Mouse (Mus musculus): ENCODE data around the gene Snap23. TPM values are rescaled to one million over a fixed set of nuclear protein-coding genes. Genes with fewer than 3 reads are reported as not detected.
"Not testable (repeated sequence)": the region's sequence is repeated elsewhere in the genome, so short reads cannot be mapped to it uniquely, and the experiment has no call there.

Snap23 gene
- total RNA-seq (2021): 10 to 100 TPM; 46.6 to 47.3 TPM
- long read RNA-seq, experiment 1, transcript Snap23-203 (9 exons, 2,730 nt): major isoform, 32 of 46 reads
- long read RNA-seq, experiment 1, transcript Snap23-202 (8 exons, 2,723 nt): minor isoform, 9 of 46 reads
- long read RNA-seq, experiment 1, partial matches to known transcripts: 1 of 46 reads
- long read RNA-seq, experiment 1, other reads (novel, unspliced or antisense): 4 of 46 reads
- long read RNA-seq, experiment 2, transcript Snap23-203 (9 exons, 2,730 nt): major isoform, 26 of 35 reads
- long read RNA-seq, experiment 2, partial matches to known transcripts: 2 of 35 reads
- long read RNA-seq, experiment 2, other reads (novel, unspliced or antisense): 3 of 35 reads

DNA sequence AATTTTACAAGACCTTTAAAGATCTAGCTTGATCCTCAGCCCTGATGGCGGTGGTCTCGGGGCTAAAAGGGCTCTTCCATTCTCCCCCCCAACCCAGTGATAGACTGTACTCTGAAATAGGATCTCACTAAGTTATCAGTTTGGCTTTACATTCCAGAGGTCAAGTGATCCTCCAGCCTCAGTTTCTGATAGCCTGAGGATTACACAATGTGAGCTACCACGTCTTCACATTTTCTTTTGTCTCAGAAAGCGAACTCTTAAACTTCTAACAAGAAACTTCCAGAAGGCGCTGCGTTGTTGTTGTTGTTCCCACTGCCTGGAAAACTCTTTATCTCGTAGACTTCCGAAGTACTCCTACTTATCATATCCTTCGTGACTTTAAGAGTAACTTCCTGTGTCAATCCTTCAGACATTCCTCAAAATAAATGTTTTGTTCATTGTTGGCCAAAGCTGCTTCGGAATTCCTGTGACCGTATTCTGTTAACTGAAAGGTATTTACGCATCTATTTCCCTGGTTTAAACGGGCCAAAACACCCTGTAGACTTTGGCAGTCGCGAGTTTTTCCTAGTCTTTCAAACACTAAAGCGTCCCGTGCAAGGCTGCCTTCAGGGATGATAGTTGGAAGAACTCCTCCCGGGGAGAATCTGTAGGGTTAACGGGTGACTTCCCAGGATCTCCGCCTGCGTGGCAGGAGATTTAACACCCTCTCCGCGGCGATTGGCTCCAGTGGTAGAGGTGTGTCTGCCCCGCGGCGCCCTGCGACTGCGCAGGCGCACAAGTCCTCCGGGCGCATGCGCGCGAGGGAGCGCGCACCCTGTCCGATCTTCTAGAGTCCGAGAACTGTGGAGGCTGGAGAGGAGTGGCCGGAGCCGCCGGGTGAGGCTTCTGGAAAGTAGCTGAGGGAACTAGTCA lies at the start of gene Snap23:
Snap23 (plus strand) TSS at position 786 of the 912 bp plus-strand sequence.
- DNase-seq (ENCODE audit: low spot score): peak; percentile 94

DNA sequence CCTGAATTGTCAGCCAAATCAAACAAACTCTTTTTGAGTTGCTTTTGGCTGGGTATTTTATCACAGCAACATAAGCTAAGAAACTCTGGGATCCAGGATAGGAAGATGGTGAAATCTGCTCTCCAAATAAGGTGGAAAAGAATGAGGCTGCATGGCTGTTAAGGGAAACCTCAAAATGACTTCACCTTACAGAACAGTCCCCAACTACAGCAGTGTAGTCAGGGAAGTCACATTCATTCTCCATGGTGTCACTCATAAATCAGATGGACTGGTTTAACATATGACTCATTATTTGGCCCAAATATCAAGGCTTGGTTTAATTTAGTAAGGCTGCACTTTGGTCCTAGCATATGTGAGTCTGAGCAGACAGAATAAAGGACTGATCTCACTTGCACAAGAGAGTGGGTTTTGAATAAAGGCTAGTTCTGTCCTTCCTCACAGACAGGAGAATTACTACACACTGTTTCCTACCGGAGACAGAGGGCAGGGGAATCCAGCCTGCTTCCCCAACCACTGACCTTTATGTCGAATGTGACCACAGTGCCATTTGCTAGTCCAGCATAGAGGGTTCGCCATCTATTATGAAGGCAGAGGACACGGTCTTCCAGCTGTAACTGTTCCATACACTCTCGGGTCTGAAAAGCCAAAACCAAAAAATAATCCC lies 48.8 kb upstream of the Snap23 start:
- DNase-seq (ENCODE audit: low spot score): peak; percentile 18

DNA sequence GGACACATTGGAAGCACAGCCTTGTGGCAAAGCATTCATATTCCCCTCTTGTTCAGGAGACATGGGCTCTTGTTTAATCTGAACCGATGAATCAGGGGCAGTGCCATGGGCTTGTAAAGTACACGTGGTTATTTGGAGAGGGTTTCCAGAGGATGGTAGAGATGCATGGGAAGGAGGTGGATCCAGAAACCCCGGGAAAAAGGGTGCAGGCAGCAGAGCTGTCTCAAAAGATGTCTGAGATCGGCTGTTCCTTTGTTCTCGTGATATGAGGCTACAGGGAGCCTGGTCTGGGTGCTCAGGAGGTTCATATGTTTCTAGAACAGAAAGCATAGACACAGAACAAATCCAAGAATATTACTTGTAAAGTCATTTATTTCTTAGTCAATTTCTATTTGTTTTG lies 40.7 kb upstream of the Snap23 start:
- no peak for DNase-seq (ENCODE audit: low spot score)

DNA sequence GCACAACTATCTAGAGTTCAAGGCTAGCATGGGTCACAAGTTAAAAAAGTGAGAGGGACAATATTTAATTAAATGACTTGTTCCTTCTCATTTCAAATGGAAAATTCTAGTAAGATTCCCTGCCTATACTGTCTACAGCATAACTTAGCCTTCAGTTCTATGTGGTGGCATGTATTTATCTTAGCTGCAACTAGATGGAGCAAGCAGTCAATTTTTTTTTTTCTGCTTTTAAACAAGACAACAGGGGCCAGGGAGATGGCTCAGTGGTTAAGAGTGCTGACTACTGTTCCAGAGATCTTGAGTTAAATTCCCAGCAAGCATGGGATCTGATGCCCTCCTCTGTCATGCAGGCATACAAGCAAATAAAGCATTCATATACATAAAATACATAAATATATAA lies 37.9 kb upstream of the Snap23 start:
- DNase-seq (ENCODE audit: low spot score): no peak

DNA sequence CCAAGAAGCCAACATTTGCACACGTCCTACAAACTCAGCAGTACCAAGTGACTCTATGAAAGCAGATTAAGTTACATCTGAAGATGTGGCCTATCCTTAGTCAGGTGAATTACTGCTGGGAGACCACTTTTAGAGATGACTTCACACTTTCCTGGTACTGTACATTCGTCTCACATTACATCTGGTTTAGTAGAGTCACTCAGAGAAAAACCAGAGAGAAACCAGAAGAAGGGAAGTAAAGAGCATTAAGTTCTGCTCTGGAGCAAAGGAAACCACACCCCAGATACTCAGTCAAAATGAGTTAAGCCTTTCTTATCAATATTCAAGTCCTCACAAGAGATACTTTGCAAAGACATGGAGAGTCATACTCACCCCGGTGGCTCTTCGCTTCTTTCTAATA lies 36.2 kb upstream of the Snap23 start:
- DNase-seq (ENCODE audit: low spot score): peak; percentile 31

DNA sequence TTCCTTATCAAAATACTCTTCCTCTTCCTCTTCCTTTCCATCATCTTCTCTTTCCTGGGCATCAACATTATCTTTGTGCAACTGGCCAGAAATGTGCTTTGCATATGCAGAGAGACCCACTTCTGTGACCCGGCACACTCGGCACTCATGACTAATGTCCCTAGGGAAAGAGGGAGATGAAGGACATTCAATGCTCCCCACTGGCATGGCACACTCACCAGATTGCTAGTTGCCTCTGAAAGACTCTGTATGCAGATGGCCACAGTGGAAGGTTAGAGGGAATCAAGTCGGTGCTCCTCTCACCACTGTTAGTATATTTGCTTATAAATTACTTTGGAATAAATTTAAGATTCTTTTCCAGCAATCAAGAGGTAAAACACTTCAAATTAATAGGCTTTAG lies 28.1 kb upstream of the Snap23 start:
- peak; percentile 25 for DNase-seq (ENCODE audit: low spot score)

DNA sequence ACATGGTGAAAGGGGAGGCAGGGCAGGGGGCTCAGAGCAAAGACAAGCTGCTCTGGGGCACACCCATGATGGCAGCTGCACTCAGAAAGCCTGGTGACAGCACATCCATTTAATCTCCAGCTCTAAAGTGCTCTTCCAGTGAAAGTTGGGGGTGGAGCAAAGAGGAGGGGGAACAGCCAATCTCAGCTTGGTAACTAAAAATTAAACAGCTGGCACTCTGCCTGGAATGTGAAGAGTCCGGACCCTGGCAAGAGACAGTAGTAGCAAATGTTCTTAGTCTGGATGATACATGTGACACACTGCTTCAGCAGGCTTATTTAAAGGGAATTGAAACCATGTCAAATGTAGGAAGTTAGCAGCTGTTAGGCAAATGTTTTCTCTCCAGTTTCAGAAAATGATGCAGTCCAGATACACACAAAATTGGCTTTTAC lies 27.7 kb upstream of the Snap23 start:
- DNase-seq (ENCODE audit: low spot score): peak; percentile 94

DNA sequence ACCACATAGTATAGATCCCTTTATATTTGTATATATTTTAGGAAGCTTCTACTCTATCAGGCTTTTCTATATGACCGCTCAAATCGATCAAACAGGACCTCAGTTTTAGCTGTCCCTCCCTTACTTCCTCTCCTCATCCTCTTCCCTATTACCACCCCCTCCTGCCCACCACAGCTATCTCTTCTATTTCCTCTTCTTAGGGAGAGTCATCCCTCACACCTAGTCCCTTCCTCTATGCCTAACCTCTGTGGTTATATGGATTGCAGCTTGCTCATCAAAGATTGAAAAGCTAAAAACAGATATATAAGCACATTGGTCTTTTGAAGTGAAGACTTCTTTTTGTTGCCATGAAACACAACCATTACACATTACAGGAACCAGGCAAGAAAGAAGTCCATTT lies 22.7 kb upstream of the Snap23 start:
- no peak for DNase-seq (ENCODE audit: low spot score)

DNA sequence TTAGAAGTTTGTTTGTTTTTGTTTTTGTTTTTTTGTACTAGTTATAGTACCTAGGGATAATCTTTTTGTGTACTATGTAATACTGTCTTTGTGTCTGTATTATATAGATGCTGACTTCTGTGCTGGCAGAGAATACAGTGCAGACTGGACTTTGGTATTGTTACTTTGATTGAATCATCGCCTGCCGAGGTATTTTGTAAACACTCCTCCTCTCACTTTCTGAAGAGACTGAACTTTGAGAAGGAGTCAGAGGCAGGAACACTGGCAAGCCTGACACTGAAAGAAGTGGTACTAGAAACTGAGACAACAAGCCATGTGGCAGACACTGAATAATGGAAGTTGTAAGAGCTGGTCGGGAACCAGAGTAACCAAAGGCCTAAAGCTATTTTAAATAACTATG lies 10.6 kb upstream of the Snap23 start:
- DNase-seq (ENCODE audit: low spot score): no peak

DNA sequence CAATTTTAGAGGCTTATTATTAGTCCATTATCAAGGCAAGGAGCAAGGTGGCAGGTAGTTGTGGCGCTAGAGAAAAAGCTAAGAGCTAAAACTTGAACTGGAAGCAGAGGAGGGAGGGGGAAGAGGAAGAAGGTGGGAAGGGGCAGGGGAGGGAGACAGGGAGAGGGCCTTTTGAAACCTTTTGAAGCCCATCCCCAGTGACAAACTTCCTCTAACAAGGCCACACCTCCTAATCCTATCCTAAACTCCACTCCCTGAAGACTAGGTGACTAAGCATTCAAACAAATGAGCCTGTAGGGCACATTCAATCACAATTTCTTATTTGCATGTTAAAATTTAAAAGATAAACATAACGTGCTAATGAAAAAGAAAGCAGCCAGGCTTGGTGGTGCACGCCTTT lies 8.7 kb upstream of the Snap23 start:
- DNase-seq (ENCODE audit: low spot score): no peak

DNA sequence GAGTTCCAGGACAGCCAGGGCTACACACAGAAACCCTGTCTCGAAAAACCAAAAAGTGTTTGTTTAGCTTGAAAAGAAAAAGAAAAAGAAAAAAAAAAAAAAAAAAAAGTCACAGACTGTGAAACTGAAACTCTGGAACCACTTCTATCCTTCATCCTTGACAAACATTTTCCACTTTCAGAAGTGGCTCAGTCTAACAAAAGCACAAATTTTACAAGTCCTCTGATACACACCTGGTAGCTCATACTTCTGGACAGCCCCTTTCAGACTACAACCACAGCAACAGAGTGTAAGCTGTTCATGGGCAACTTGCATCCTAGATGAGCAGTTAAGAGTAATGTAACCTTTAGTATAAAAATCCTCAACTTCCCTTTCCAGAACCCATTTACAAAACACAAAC lies 5.9 kb upstream of the Snap23 start:
- DNase-seq (ENCODE audit: low spot score): no peak

DNA sequence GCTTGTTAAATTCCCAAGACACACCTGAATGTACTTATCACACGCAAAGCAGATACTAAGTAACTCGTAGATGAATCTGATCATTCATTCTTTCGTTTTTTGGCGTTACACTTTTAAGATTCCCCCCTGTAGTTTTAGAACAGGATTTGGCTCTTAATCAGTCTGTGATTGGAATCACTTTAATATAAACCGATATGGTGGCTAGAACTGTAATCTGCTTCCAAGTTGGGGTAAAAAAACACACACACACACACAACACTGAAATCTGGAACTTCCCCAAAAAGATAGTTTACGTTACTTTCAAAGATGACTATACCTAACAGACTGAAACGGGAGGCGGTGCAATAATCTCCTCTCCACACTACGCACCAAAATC lies 4.6 kb upstream of the Snap23 start:
- no peak for DNase-seq (ENCODE audit: low spot score)

DNA sequence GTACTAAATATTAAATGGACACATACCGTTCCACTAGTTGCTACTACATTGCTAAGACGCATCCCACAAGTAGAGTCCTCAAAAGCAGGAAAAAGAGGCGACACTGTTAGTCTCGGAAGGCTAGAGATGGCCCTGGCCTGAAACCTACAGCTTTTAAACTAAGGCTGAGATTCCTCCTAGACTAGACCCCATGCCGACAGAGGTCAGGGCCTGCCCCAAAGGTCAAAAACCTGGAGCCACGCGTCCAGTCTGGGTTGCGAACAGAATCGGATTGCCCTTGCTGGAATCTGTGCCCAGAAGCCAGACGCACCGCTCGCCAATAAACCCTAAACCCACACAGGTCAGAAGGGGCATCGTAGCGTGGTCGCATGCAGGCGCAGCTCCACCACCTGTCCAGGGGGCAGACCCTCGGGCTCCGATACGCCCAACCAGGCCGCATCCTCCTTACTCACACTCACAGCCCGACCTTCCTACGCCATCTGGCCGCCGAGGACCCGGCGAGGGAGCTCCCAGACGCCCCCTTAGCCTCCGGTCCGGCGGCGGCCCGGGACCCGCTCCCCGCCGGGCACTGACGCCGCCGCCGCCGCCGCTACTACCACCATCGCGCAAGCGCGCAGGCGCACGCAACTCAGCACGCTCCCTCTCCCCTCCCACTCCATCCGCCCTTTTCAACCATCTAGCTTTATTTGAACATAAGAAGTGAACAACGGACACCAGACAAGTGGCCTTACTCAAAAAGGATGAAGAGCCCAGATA lies 4.1 kb upstream of the Snap23 start, which contains the start of gene Zfp106:
Zfp106 (minus strand) TSS at position 609 of the 756 bp plus-strand sequence.
- peak; percentile 90 for DNase-seq (ENCODE audit: low spot score)

DNA sequence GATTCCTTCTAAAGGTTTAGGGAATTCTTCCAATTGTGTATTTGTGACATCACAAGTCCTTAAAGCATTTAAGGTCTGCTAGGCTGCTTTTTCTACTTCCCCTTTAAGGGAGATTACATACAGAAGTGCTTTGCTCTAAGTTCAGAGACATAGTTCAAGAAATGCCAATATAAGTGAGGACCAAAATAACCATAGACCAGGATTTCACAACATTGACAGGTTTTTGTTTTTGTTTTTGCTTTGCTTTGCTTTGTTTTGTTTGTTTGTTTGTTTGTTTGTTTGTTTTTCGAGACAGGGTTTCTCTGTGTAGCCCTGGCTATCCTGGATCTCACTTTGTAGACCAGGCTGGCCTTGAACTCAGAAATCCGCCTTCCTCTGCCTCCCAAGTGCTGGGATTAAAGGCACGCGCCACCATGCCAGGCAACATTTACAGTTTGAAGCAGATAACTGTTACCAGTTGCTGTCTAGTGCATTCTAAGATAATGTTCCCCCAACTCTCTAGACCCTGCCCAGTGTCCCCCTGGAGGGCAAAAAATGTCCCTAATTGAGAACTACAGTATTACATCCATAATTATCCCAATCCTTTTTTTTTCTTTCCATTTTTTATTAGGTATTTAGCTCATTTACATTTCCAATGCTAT lies 2.8 kb upstream of the Snap23 start:
- DNase-seq (ENCODE audit: low spot score): not testable (repeated sequence)

DNA sequence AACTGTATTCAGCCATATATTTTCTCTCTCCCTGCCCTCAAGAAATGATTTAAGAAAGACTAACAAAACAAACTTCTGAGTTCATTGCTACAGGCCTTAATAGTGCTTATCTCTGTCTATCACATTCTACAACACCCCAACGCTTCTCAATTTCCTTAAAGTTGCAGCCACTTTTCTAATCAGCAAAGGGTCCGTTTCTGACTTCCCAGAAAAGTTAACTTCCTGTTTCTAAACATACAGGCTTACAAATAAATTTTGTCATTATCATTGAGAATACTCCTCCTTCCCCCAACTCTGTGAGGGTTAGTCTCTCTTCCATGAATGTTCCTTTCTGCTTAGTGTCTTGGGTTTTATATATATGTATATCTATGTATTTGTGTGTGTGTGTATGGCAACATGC lies 2.1 kb upstream of the Snap23 start:
- no peak for DNase-seq (ENCODE audit: low spot score)

DNA sequence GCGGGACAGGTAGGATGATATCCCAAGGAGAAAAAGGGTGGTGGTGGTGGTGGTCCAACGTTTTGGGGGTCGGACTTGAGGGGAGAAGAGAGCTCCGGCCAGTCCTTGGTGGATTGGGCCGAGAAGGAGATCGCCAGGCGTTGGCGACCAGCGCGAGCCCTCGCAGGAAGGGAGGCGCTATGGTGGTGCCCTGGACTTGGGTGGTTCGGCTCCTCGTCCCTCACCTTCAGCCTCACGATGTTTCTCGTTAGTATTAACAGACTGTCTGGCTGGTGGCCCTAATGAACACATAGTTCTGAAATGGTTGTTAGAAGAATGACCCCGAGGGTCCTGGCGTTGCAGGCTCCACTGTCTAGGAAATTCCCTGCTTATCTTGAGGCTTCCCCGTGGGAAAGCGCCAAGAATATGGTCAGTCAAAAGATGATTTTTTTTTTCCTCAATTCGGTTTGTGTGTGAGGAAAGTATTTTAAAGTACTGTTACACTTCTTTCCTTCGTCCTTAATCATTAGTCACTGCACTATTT lies 388 bp downstream of the Snap23 start:
- DNase-seq (ENCODE audit: low spot score): no peak

DNA sequence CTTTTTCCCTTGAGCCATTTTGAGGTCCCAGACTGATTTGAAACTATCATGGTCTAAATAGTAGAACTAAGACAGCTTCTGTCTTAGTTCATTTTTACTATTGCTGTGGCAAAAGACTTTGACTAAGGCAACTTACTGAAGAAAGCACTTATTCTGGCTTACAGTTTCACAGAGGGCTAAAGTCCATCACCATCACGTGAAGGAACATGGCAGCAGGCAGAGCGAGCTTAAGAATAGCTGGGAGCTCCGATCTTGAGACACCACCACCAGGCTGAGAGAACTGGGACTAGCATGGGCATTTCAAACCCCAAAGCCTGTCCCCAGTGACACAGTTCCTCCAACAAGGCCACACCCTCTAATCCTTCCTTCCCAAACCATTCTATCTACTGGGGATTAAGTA lies 3.6 kb downstream of the Snap23 start:
- DNase-seq (ENCODE audit: low spot score): no peak

DNA sequence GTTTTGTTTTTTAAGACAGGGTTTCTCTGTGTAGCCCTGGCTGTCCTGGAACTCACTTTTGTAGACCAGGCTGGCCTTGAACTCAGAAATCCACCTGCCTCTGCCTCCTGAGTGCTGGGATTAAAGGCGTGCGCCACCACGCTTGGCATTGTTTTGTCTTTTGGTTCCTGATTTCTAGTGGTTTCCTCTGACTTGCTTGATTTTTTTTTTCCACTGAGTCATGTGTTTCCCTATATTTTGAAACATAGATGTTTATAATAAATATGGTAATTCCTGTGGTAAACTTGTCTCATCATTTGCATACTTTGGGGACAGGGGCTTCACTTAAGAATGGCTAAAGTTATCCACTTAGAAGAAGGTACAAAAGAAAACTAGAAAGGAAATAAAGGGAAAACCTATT lies 4.7 kb downstream of the Snap23 start:
- not testable (repeated sequence) for DNase-seq (ENCODE audit: low spot score)

DNA sequence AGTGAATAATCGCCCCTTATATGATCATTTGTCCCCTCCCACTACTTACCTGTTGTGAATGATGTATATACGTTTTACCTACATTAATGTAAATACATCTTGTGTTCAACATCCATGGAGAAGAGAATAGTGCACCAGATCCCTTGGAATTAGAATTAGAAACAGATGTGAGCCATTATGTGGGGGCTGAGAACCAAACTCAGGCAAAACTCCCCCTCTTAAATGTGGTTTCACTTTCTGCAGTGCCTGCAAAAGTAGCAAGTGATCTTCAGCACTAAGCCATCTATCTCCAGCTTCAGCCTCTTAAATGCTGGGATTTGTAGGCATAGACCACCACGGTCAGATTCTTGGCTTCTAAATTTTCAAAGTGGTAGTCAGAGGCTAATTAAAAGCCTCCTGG lies 7.7 kb downstream of the Snap23 start:
- DNase-seq (ENCODE audit: low spot score): no peak

DNA sequence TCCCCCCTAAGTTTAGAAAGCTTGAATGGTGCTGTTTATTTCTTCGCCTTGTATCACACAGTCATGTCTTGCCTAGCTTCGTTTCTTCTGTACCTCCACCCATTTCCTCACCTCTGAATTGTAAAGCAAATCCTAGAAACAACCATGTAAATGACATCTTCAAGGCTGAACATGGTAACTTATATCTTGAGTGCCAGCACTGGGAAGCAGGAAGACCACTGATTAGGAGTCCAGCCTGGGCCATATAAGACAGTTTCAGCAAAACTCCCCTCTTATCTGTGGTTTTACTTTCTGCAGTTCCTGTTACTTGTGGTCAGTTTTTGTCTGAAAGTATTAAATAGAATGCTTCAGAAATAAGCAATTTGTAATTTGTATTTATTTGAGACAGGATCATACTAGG lies 8.5 kb downstream of the Snap23 start:
- no peak for DNase-seq (ENCODE audit: low spot score)

DNA sequence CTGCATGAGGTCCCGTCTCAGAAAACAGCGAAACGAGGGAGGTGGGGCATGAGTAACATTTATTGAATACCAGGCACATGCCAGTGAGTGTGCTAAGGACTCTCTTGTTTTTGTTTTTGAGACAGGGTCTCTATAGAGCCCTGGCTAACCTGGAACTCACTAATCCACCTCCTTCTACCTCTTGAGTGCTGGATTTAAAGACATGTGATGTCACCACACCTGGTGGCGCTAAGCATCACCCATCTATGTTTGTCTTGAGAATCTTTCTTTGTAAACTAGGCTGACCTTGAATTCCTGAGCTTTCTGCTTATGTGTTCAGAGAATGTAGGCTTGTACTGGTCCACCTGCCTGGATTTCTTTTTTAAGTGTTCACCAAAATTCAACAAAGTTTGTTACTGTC lies 10.3 kb downstream of the Snap23 start:
- no peak for DNase-seq (ENCODE audit: low spot score)
